Mouse (Mus musculus) liver, embryonic 15.5 days (tissue): ENCODE data around the gene Olfr275. TPM values are rescaled to one million over a fixed set of nuclear protein-coding genes. Genes with fewer than 3 reads are reported as not detected.

Experiments used
- polyA plus RNA-seq: library from polyadenylated mRNA; unstranded; fragments of >200 nt; fragmentation: Nextera tagmentation; extraction: Ambion mirVana; gene quantifications from 2 replicates; pipeline ENCODE4 v1.2.1, GENCODE M21; 2015

The Olfr275 gene
- polyA plus RNA-seq, 1 experiment from 2014 or later = not detected

Other genes with a start within 250 kb of the Olfr275 start
- not detected in 2 replicates for gene Toporsl, start 218.3 kb upstream of the Olfr275 start, polyA plus RNA-seq
- not detected in 2 replicates for gene Olfr273, start 44.6 kb downstream of the Olfr275 start, polyA plus RNA-seq
- not detected in 2 replicates for gene Olfr272, start 104.6 kb downstream of the Olfr275 start, polyA plus RNA-seq
- gene Olfr270, start 149.9 kb downstream of the Olfr275 start, polyA plus RNA-seq = not detected in 2 replicates
- not detected in 2 replicates for gene Nipsnap3a, start 174.7 kb downstream of the Olfr275 start, polyA plus RNA-seq
- gene Nipsnap3b, start 197.3 kb downstream of the Olfr275 start, polyA plus RNA-seq = 32.2 and 36.8 TPM in 2 replicates